Mouse (Mus musculus): ENCODE results near the gene Sptlc2. TPM values are rescaled to one million over a fixed set of nuclear protein-coding genes. Genes with fewer than 3 reads are reported as not detected.

Gene Sptlc2
- polyA plus RNA-seq, 1 experiment from 2014 or later: 56.1 TPM

- H3K9ac ChIP-seq (ENCODE audit: low read length): no peak overlapping the region
- DNase-seq (ENCODE audit: low spot score, missing footprints) (no peak), ATAC-seq (ENCODE audit: low FRiP score) (no peak)
- H3K4me2 ChIP-seq: no peak overlapping the region
- no peaks in the 10 kb centered on the region for H3K4me1 ChIP-seq (ENCODE audit: control insufficient read depth, insufficient read depth, low read length)
- no peaks in the 10 kb centered on the region for H3K36me3 ChIP-seq (ENCODE audit: control insufficient read depth, insufficient read depth, low read length)
- no peak overlapping the region for H3K27ac ChIP-seq (ENCODE audit: low read depth, low read length)
- 85% methylated on average over 3 of the region's 3 CpGs for WGBS
- no peaks in the 10 kb centered on the region for H3K27me3 ChIP-seq (ENCODE audit: control insufficient read depth, insufficient read depth, low read length)
- H3K4me3 ChIP-seq (ENCODE audit: low read depth, low read length): no peak overlapping the region
- no peaks in the 10 kb centered on the region for H3K9me3 ChIP-seq (ENCODE audit: control insufficient read depth, low read length)
These were observed 26.0 kb downstream of the Sptlc2 start for GRCm38 (mm10) chr12:87362111-87362510.

- DNase-seq (ENCODE audit: low spot score, missing footprints) (no peak), ATAC-seq (ENCODE audit: low FRiP score) (no peak)
- H3K27me3 ChIP-seq (ENCODE audit: control insufficient read depth, insufficient read depth, low read length): no peaks in the 10 kb centered on the region
- no peaks in the 10 kb centered on the region for H3K4me1 ChIP-seq (ENCODE audit: control insufficient read depth, insufficient read depth, low read length)
- H3K4me3 ChIP-seq (ENCODE audit: low read depth, low read length): no peak overlapping the region
- no peaks in the 10 kb centered on the region for H3K9me3 ChIP-seq (ENCODE audit: control insufficient read depth, low read length)
- no peak overlapping the region for H3K27ac ChIP-seq (ENCODE audit: low read depth, low read length)
- H3K36me3 ChIP-seq (ENCODE audit: control insufficient read depth, insufficient read depth, low read length): no peaks in the 10 kb centered on the region
- no peak overlapping the region for H3K4me2 ChIP-seq
- H3K9ac ChIP-seq (ENCODE audit: low read length): no peak overlapping the region
- WGBS: 82% methylated on average over 2 of the region's 2 CpGs
These were observed 40.1 kb downstream of the Sptlc2 start for GRCm38 (mm10) chr12:87348029-87348428.

GRCm38 (mm10) chr12:87347511-87347910 is 40.6 kb downstream of the Sptlc2 start:
- H3K4me1 ChIP-seq (ENCODE audit: control insufficient read depth, insufficient read depth, low read length): no peaks in the 10 kb centered on the region
- WGBS: 94% methylated on average over 2 of the region's 2 CpGs
- ATAC-seq (ENCODE audit: low FRiP score) (no peak), DNase-seq (ENCODE audit: low spot score, missing footprints) (no peak)
- H3K4me3 ChIP-seq (ENCODE audit: low read depth, low read length): no peak overlapping the region
- no peaks in the 10 kb centered on the region for H3K9me3 ChIP-seq (ENCODE audit: control insufficient read depth, low read length)
- no peaks in the 10 kb centered on the region for H3K27me3 ChIP-seq (ENCODE audit: control insufficient read depth, insufficient read depth, low read length)
- no peak overlapping the region for H3K27ac ChIP-seq (ENCODE audit: low read depth, low read length)
- H3K9ac ChIP-seq (ENCODE audit: low read length): no peak overlapping the region
- no peak overlapping the region for H3K4me2 ChIP-seq
- no peaks in the 10 kb centered on the region for H3K36me3 ChIP-seq (ENCODE audit: control insufficient read depth, insufficient read depth, low read length)

GRCm38 (mm10) chr12:87343084-87343605 is 45.0 kb downstream of the Sptlc2 start:
- H3K4me1 ChIP-seq (ENCODE audit: control insufficient read depth, insufficient read depth, low read length): no peaks in the 10 kb centered on the region
- DNase-seq (ENCODE audit: low spot score, missing footprints) (no peak), ATAC-seq (ENCODE audit: low FRiP score) (no peak)
- no peaks in the 10 kb centered on the region for H3K36me3 ChIP-seq (ENCODE audit: control insufficient read depth, insufficient read depth, low read length)
- no peak overlapping the region for H3K9ac ChIP-seq (ENCODE audit: low read length)
- no peak overlapping the region for H3K27ac ChIP-seq (ENCODE audit: low read depth, low read length)
- no peaks in the 10 kb centered on the region for H3K9me3 ChIP-seq (ENCODE audit: control insufficient read depth, low read length)
- H3K4me2 ChIP-seq: no peak overlapping the region
- H3K27me3 ChIP-seq (ENCODE audit: control insufficient read depth, insufficient read depth, low read length): no peaks in the 10 kb centered on the region
- no peak overlapping the region for H3K4me3 ChIP-seq (ENCODE audit: low read depth, low read length)

GRCm38 (mm10) chr12:87338082-87338481 is 50.1 kb downstream of the Sptlc2 start:
- H3K9me3 ChIP-seq (ENCODE audit: control insufficient read depth, low read length): no peaks in the 10 kb centered on the region
- no peak overlapping the region for H3K4me2 ChIP-seq
- no peak for ATAC-seq (ENCODE audit: low FRiP score)
- DNase-seq (ENCODE audit: low spot score, missing footprints): no peak
- H3K27ac ChIP-seq (ENCODE audit: low read depth, low read length): no peak overlapping the region
- no peak overlapping the region for H3K4me3 ChIP-seq (ENCODE audit: low read depth, low read length)
- WGBS: 90% methylated on average over 4 of the region's 4 CpGs
- H3K9ac ChIP-seq (ENCODE audit: low read length): no peak overlapping the region
- no peaks in the 10 kb centered on the region for H3K36me3 ChIP-seq (ENCODE audit: control insufficient read depth, insufficient read depth, low read length)
- no peaks in the 10 kb centered on the region for H3K4me1 ChIP-seq (ENCODE audit: control insufficient read depth, insufficient read depth, low read length)
- H3K27me3 ChIP-seq (ENCODE audit: control insufficient read depth, insufficient read depth, low read length): no peaks in the 10 kb centered on the region

GRCm38 (mm10) chr12:87334886-87335285 is 53.3 kb downstream of the Sptlc2 start:
- H3K27me3 ChIP-seq (ENCODE audit: control insufficient read depth, insufficient read depth, low read length): peaks cover 12% of the 10 kb centered on the region; the same call in 1 of the 2 replicates
- H3K4me1 ChIP-seq (ENCODE audit: control insufficient read depth, insufficient read depth, low read length): no peaks in the 10 kb centered on the region
- no peak overlapping the region for H3K9ac ChIP-seq (ENCODE audit: low read length)
- no peak overlapping the region for H3K4me3 ChIP-seq (ENCODE audit: low read depth, low read length)
- no peaks in the 10 kb centered on the region for H3K9me3 ChIP-seq (ENCODE audit: control insufficient read depth, low read length)
- DNase-seq (ENCODE audit: low spot score, missing footprints): no peak
- 42% methylated on average over 2 of the region's 2 CpGs for WGBS
- no peak for ATAC-seq (ENCODE audit: low FRiP score)
- H3K4me2 ChIP-seq: no peak overlapping the region
- no peak overlapping the region for H3K27ac ChIP-seq (ENCODE audit: low read depth, low read length)
- H3K36me3 ChIP-seq (ENCODE audit: control insufficient read depth, insufficient read depth, low read length): no peaks in the 10 kb centered on the region

- no peak overlapping the region for H3K27ac ChIP-seq (ENCODE audit: low read depth, low read length)
- no peaks in the 10 kb centered on the region for H3K9me3 ChIP-seq (ENCODE audit: control insufficient read depth, low read length)
- H3K4me3 ChIP-seq (ENCODE audit: low read depth, low read length): no peak overlapping the region
- no peaks in the 10 kb centered on the region for H3K36me3 ChIP-seq (ENCODE audit: control insufficient read depth, insufficient read depth, low read length)
- no peak overlapping the region for H3K4me2 ChIP-seq
- no peak for ATAC-seq (ENCODE audit: low FRiP score)
- no peaks in the 10 kb centered on the region for H3K4me1 ChIP-seq (ENCODE audit: control insufficient read depth, insufficient read depth, low read length)
- H3K27me3 ChIP-seq (ENCODE audit: control insufficient read depth, insufficient read depth, low read length): peaks cover 21% of the 10 kb centered on the region
- no peak for DNase-seq (ENCODE audit: low spot score, missing footprints)
- no peak overlapping the region for H3K9ac ChIP-seq (ENCODE audit: low read length)
These were observed 54.4 kb downstream of the Sptlc2 start for GRCm38 (mm10) chr12:87333794-87334193.

- 84% methylated on average over 4 of the region's 4 CpGs for WGBS
- DNase-seq (ENCODE audit: low spot score, missing footprints) (no peak), ATAC-seq (ENCODE audit: low FRiP score) (no peak)
- Histone ChIP-seq H3K27ac (ENCODE audit: low read depth, low read length) (no peak overlapping the region), H3K36me3 (ENCODE audit: control insufficient read depth, insufficient read depth, low read length) (no peaks in the 10 kb centered on the region), H3K4me3 (ENCODE audit: low read depth, low read length) (no peak overlapping the region), H3K4me2 (no peak overlapping the region), H3K9me3 (ENCODE audit: control insufficient read depth, low read length) (no peaks in the 10 kb centered on the region), H3K4me1 (ENCODE audit: control insufficient read depth, insufficient read depth, low read length) (peaks cover 3% of the 10 kb centered on the region), H3K27me3 (ENCODE audit: control insufficient read depth, insufficient read depth, low read length) (peaks cover 25% of the 10 kb centered on the region), H3K9ac (ENCODE audit: low read length) (no peak overlapping the region)
These were observed 55.6 kb downstream of the Sptlc2 start for GRCm38 (mm10) chr12:87332511-87332910.

- Histone ChIP-seq H3K27me3 (ENCODE audit: control insufficient read depth, insufficient read depth, low read length) (peaks cover 25% of the 10 kb centered on the region), H3K36me3 (ENCODE audit: control insufficient read depth, insufficient read depth, low read length) (no peaks in the 10 kb centered on the region), H3K9ac (ENCODE audit: low read length) (no peak overlapping the region), H3K4me2 (no peak overlapping the region), H3K27ac (ENCODE audit: low read depth, low read length) (no peak overlapping the region), H3K4me3 (ENCODE audit: low read depth, low read length) (no peak overlapping the region), H3K4me1 (ENCODE audit: control insufficient read depth, insufficient read depth, low read length) (peaks cover 4% of the 10 kb centered on the region), H3K9me3 (ENCODE audit: control insufficient read depth, low read length) (no peaks in the 10 kb centered on the region)
- WGBS: 28% methylated on average over 5 of the region's 5 CpGs
- ATAC-seq (ENCODE audit: low FRiP score) (no peak), DNase-seq (ENCODE audit: low spot score, missing footprints) (no peak)
These were observed 56.2 kb downstream of the Sptlc2 start for GRCm38 (mm10) chr12:87331908-87332307.

GRCm38 (mm10) chr12:87331053-87331456 is 57.1 kb downstream of the Sptlc2 start:
- H3K27ac ChIP-seq (ENCODE audit: low read depth, low read length): no peak overlapping the region
- DNase-seq (ENCODE audit: low spot score, missing footprints): no peak
- no peak overlapping the region for H3K4me3 ChIP-seq (ENCODE audit: low read depth, low read length)
- no peaks in the 10 kb centered on the region for H3K9me3 ChIP-seq (ENCODE audit: control insufficient read depth, low read length)
- no peaks in the 10 kb centered on the region for H3K36me3 ChIP-seq (ENCODE audit: control insufficient read depth, insufficient read depth, low read length)
- WGBS: 43% methylated on average over 6 of the region's 6 CpGs
- peaks cover 6% of the 10 kb centered on the region for H3K4me1 ChIP-seq (ENCODE audit: control insufficient read depth, insufficient read depth, low read length)
- no peak overlapping the region for H3K9ac ChIP-seq (ENCODE audit: low read length)
- ATAC-seq (ENCODE audit: low FRiP score): no peak
- no peak overlapping the region for H3K4me2 ChIP-seq
- H3K27me3 ChIP-seq (ENCODE audit: control insufficient read depth, insufficient read depth, low read length): peaks cover 29% of the 10 kb centered on the region
